Mouse (Mus musculus) kidney, embryonic 16.5 days (tissue): ENCODE measurements around the gene Gm37240. TPM values are rescaled to one million over a fixed set of nuclear protein-coding genes. Genes with fewer than 3 reads are reported as not detected.

Experiments used
- ATAC-seq: fragments of 200-750 bp; cut with Nextera tagmentation; 2 replicates; pipeline ENCODE4 v1.8.0; 2017; ENCODE audit warnings: moderate TSS enrichment; ENCODE audit not compliant: low FRiP score, low TSS enrichment
- H3K27ac ChIP-seq: fragments of 300-500 bp; sonication (generic); 2 replicates; pipeline ENCODE4 v1.5.1; 2014; ENCODE audit warnings: low read length
- H3K27me3 ChIP-seq: fragments of 300-500 bp; sonication (generic); 2 replicates; pipeline ENCODE4 v1.6.1; 2014; ENCODE audit warnings: low read length, control low read depth, mixed read lengths; ENCODE audit not compliant: insufficient read depth
- H3K36me3 ChIP-seq: fragments of 300-500 bp; sonication (generic); 2 replicates; pipeline ENCODE4 v1.6.1; 2014; ENCODE audit warnings: low read length, control low read depth, mixed read lengths; ENCODE audit not compliant: insufficient read depth
- H3K4me1 ChIP-seq: fragments of 300-500 bp; sonication (generic); 2 replicates; pipeline ENCODE4 v1.6.1; 2014; ENCODE audit warnings: low read length, control low read depth, mixed read lengths; ENCODE audit not compliant: insufficient read depth
- H3K4me2 ChIP-seq: fragments of 300-500 bp; sonication (generic); replicated peaks from 2 replicates; pipeline ENCODE4 v1.6.1; 2014; ENCODE audit warnings: low read depth, low read length
- H3K4me3 ChIP-seq: fragments of 300-500 bp; sonication (generic); 2 replicates; pipeline ENCODE4 v1.5.1; 2014; ENCODE audit warnings: mild to moderate bottlenecking, low read length
- H3K9ac ChIP-seq: fragments of 300-500 bp; sonication (generic); replicated peaks from 2 replicates; pipeline ENCODE4 v1.6.1; 2014; ENCODE audit warnings: low read length
- H3K9me3 ChIP-seq: fragments of 300-500 bp; sonication (generic); 2 replicates; pipeline ENCODE4 v1.6.1; 2016; ENCODE audit warnings: low read length, control low read depth
- WGBS: fragments of 180-500 bp; shearing (Covaris S2); extraction: QIAGEN DNeasy Blood & Tissue Kit; methylation state at CpG from one replicate; pipeline ENCODE4 v1.1.7; 2014; 5-methylcytosine and 5-hydroxymethylcytosine counted together
- polyA plus RNA-seq: library from polyadenylated mRNA; unstranded; fragments of >200 nt; fragmentation: Nextera tagmentation; extraction: Ambion mirVana; gene quantifications from 2 replicates; pipeline ENCODE4 v1.2.1, GENCODE M21; 2015

Gene Gm37240
- polyA plus RNA-seq, 1 experiment from 2014 or later: 8.7 TPM

DNA sequence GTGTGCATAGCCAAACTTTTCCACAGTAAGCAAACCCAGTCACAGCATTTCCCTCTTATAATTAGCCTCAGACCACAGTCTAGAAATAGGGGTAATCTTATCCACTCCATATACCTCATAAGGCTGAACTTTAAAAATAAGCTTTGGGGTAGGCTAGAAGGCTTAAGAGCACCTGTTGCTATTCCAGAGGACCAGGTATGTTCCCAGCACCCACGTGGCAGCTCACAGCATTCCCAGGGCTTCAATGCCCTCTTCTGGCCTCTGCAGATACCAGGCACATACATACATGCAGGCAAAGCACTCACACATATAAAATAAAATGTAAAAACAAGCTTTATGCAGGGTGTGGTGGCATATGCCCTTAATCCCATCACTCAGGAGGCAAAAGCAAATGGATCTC is 53.7 kb downstream of the Gm37240 start:
- no peaks in the 10 kb centered on the region for H3K9me3 ChIP-seq
- no peak overlapping the region for H3K27ac ChIP-seq
- no peak for ATAC-seq
- H3K4me3 ChIP-seq: no peak overlapping the region
- no peaks in the 10 kb centered on the region for H3K36me3 ChIP-seq
- peaks cover 11% of the 10 kb centered on the region; the same call in 1 of the 2 replicates for H3K4me1 ChIP-seq
- H3K9ac ChIP-seq: no peak overlapping the region
- H3K27me3 ChIP-seq: no peaks in the 10 kb centered on the region
- H3K4me2 ChIP-seq: no peak overlapping the region
- 89% methylated on average over 1 of the region's 1 CpGs for WGBS

DNA sequence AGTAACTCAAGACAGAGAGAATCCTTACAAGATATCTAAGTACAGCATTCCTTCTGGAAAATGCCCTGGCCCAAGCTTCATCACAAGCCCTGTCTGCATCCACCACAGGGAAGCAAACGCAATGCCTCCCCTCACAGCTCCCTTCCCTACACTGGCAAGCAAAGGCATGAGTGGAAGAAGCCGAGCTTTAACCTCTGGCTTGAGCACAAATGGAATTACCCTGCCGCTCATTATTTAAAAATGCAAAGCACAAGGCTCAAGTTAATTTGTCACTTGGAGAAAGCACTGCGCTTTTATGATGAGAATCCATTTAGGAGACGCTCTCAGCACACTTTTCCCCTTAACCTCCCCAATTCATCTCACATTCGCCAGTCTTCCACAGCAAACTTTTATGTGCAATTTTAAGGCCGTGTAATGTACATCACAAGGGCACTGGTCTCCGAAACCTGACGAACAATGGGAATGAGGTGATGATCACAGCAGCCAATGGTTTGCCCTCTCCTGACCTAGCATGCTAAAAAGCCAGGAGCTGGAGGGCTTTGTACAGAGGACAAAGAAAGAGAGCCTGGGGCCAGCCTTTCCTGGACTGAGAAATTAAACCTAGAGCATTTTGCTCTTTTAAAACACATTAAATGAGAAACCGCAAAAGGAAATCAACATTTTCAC is 54.7 kb downstream of the Gm37240 start:
- Histone ChIP-seq H3K9ac (no peak overlapping the region), H3K9me3 (no peaks in the 10 kb centered on the region), H3K27ac (peak overlapping the region; percentile 13), H3K27me3 (no peaks in the 10 kb centered on the region), H3K36me3 (no peaks in the 10 kb centered on the region), H3K4me3 (no peak overlapping the region), H3K4me2 (no peak overlapping the region), H3K4me1 (peaks cover 19% of the 10 kb centered on the region)
- WGBS: 58% methylated on average over 10 of the region's 10 CpGs
- ATAC-seq: no peak

DNA sequence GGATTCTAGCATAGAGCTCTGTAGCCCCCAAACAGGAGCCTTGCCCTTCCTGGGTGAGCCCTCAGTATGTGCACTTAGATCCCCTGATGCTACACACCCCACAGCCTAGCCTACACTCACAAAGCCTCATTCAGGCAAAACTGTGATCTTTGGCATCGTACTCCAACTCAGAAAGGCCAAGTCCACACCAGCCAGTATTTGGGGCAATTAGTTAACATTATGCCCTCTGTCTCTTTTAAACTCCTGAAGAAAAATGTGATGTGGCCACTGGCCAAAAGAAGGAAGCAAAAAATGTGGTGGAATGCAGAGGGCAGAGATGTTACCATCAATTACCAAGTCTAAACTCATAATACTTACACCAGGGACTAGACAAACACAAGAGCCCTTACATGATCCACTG is 55.5 kb downstream of the Gm37240 start:
- H3K9me3 ChIP-seq: no peaks in the 10 kb centered on the region
- 64% methylated on average over 1 of the region's 1 CpGs for WGBS
- no peak overlapping the region for H3K9ac ChIP-seq
- no peaks in the 10 kb centered on the region for H3K27me3 ChIP-seq
- H3K4me1 ChIP-seq: peaks cover 24% of the 10 kb centered on the region
- H3K4me2 ChIP-seq: no peak overlapping the region
- no peaks in the 10 kb centered on the region for H3K36me3 ChIP-seq
- no peak overlapping the region; the same call in 1 of the 2 replicates for H3K27ac ChIP-seq
- no peak overlapping the region for H3K4me3 ChIP-seq
- no peak for ATAC-seq

DNA sequence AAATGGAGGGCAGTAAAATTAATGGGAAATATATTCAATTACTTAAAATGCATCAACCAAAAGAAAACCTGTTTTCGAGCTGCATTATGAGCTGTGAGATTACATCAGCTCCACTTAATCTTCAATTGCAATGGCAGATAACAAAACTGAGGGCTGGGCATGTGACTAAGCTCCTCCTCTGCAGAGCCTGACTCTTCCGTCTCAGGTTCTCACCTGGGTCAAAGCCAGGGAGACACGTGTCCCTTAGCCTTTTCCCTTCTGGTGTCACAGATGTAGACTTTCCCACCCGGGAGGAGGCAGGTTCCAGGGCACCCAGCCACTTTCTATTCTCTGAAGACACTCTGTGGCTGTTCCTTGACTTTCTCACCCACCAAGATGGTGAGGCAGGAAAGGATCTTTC is 58.3 kb downstream of the Gm37240 start:
- Histone ChIP-seq H3K4me3 (no peak overlapping the region), H3K9me3 (no peaks in the 10 kb centered on the region), H3K27ac (no peak overlapping the region), H3K4me1 (peaks cover 24% of the 10 kb centered on the region), H3K27me3 (no peaks in the 10 kb centered on the region), H3K36me3 (no peaks in the 10 kb centered on the region), H3K9ac (no peak overlapping the region), H3K4me2 (no peak overlapping the region)
- ATAC-seq: no peak
- 45% methylated on average over 4 of the region's 4 CpGs for WGBS

DNA sequence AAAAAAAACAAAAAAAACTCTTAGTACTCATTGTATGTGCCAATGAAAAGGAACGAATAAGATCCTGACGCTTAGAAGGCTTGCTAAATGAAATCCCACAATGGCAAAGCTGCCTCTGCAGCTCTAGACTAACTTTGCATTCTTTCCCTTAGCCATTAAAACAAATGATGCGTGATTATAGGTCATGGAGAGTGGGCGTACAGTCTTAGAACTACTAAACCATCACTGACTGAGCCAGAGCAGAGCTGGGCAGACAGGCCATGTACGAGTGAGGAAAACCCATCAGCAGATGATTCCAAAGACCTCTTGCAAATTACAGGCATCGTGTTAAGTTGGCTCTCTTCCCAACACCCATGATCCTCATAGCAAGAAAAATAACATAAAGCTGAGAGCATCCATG is 59.5 kb downstream of the Gm37240 start:
- Histone ChIP-seq H3K27ac (peak overlapping the region; percentile 85), H3K4me1 (peaks cover 23% of the 10 kb centered on the region), H3K9me3 (peaks cover 3% of the 10 kb centered on the region; the same call in 1 of the 2 replicates), H3K36me3 (no peaks in the 10 kb centered on the region), H3K27me3 (no peaks in the 10 kb centered on the region), H3K4me2 (no peak overlapping the region), H3K9ac (no peak overlapping the region), H3K4me3 (no peak overlapping the region)
- WGBS: 34% methylated on average over 6 of the region's 6 CpGs
- peak; percentile 88 for ATAC-seq

DNA sequence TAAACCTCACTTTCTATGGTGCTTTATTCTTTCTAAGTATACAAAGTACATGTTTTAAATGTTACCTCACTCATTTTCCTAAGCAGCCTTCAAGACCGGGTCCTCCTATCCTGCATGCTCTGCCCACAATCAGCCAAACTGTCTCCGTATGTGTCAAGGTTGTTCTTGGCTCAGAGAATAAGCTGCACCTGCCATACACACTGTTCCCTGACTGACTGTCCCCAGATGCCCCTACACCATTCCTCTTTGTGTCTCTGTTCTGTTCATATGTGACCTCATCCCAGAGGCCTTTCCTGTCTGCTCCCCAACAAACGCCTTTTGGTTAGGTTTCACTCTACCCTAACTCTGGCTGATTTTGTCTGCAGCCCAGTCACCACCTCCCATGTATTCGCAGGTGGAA is 60.0 kb downstream of the Gm37240 start:
- Histone ChIP-seq H3K9me3 (peaks cover 3% of the 10 kb centered on the region; the same call in 1 of the 2 replicates), H3K9ac (0 out of 2 replicates have a peak overlapping the region, but pooled peaks have one; percentile 35), H3K4me3 (no peak overlapping the region), H3K27me3 (no peaks in the 10 kb centered on the region), H3K36me3 (no peaks in the 10 kb centered on the region), H3K4me1 (peaks cover 18% of the 10 kb centered on the region), H3K4me2 (no peak overlapping the region; the same call in 1 of the 2 replicates), H3K27ac (peak overlapping the region; percentile 85)
- peak; percentile 24; the same call in 1 of the 2 replicates for ATAC-seq
- 38% methylated on average over 4 of the region's 4 CpGs for WGBS

GRCm38 (mm10) chr3:85820839-85821548 is 66.3 kb downstream of the Gm37240 start:
- no peak overlapping the region for H3K4me3 ChIP-seq
- no peak for ATAC-seq
- WGBS: 56% methylated on average over 15 of the region's 15 CpGs
- H3K36me3 ChIP-seq: no peaks in the 10 kb centered on the region
- no peak overlapping the region for H3K27ac ChIP-seq
- no peaks in the 10 kb centered on the region for H3K27me3 ChIP-seq
- no peak overlapping the region for H3K9ac ChIP-seq
- peaks cover 8% of the 10 kb centered on the region for H3K4me1 ChIP-seq
- no peak overlapping the region for H3K4me2 ChIP-seq
- peaks cover 3% of the 10 kb centered on the region; the same call in 1 of the 2 replicates for H3K9me3 ChIP-seq

- Histone ChIP-seq H3K36me3 (no peaks in the 10 kb centered on the region), H3K27me3 (no peaks in the 10 kb centered on the region), H3K9me3 (peaks cover 3% of the 10 kb centered on the region; the same call in 1 of the 2 replicates), H3K4me3 (no peak overlapping the region), H3K4me1 (peaks cover 8% of the 10 kb centered on the region), H3K4me2 (no peak overlapping the region), H3K9ac (no peak overlapping the region), H3K27ac (no peak overlapping the region)
- ATAC-seq: no peak
- 77% methylated on average over 3 of the region's 3 CpGs for WGBS
These were observed 68.0 kb downstream of the Gm37240 start for GRCm38 (mm10) chr3:85819319-85819718.

GRCm38 (mm10) chr3:85817191-85817590 is 70.1 kb downstream of the Gm37240 start, which contains the start of gene Fam160a1:
Gene Fam160a1, minus strand, starts transcription at chr3:85817291.
- Histone ChIP-seq H3K27ac (0 out of 2 replicates have a peak within 1 kb of the TSS, but pooled peaks have one; percentile 14), H3K4me3 (no peak within 1 kb of the TSS), H3K27me3 (no peaks in the 10 kb centered on the region), H3K9me3 (no peaks in the 10 kb centered on the region), H3K4me1 (peaks cover 10% of the 10 kb centered on the region), H3K9ac (no peak within 1 kb of the TSS), H3K36me3 (no peaks in the 10 kb centered on the region), H3K4me2 (no peak within 1 kb of the TSS)
- ATAC-seq: no peak
- WGBS: 71% methylated on average over 2 of the region's 2 CpGs

DNA sequence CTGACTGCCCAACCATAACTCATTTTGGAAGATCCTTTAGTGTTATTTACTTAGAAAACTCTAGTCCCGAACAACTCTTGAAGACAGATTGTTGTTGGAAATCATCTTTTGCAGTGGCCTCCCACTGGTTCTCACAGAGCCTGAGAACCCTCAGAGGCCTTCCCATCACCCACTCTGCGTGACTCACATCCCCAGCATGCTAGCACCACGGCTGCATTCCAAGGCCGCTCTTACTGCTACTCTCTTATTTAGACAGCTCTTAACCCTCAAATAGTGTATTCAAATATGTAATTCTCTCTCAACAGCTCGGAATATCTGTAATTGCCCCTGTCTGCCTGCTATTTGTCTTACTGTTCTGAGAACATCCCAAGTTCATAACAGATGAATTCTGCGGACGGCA is 73.1 kb downstream of the Gm37240 start:
- H3K9ac ChIP-seq: no peak overlapping the region
- H3K27me3 ChIP-seq: no peaks in the 10 kb centered on the region
- no peaks in the 10 kb centered on the region for H3K36me3 ChIP-seq
- H3K4me1 ChIP-seq: peaks cover 10% of the 10 kb centered on the region
- no peaks in the 10 kb centered on the region for H3K9me3 ChIP-seq
- WGBS: 56% methylated on average over 7 of the region's 7 CpGs
- no peak; the same call in 1 of the 2 replicates for ATAC-seq
- H3K4me3 ChIP-seq: no peak overlapping the region
- no peak overlapping the region for H3K4me2 ChIP-seq
- H3K27ac ChIP-seq: no peak overlapping the region
